Mouse (Mus musculus) lung, postnatal 14 days (tissue): Measurements from ENCODE around the gene Timm10.

ENCODE experiments used
- DNase-seq: peaks from one replicate; pipeline ENCODE4 v3.0.0; 2021

The Timm10 gene

GRCm38 (mm10) chr2:84822552-84822951 is 4.2 kb upstream of the Timm10 start, which contains the start of gene Smtnl1:
Gene Smtnl1, minus strand, starts transcription at chr2:84822652.
- DNase-seq, result no peak

- no peak for DNase-seq
Measured at GRCm38 (mm10) chr2:84823237-84823636, 3.6 kb upstream of the Timm10 start.

GRCm38 (mm10) chr2:84827283-84827920 is 605 bp downstream of the Timm10 start:
- no peak for DNase-seq

GRCm38 (mm10) chr2:84831666-84832391 is 5.0 kb downstream of the Timm10 start:
- peak; percentile 92 for DNase-seq

- no peak for DNase-seq
Measured at GRCm38 (mm10) chr2:84837107-84837506, 10.3 kb downstream of the Timm10 start.

GRCm38 (mm10) chr2:84837817-84838592 is 11.2 kb downstream of the Timm10 start:
- no peak for DNase-seq

- DNase-seq, result no peak
Measured at GRCm38 (mm10) chr2:84838593-84838949, 11.8 kb downstream of the Timm10 start, which contains the start of gene Slc43a1. Gene Slc43a1, plus strand, starts transcription at chr2:84838850.

- no peak for DNase-seq
Measured at GRCm38 (mm10) chr2:84838993-84839980, 12.5 kb downstream of the Timm10 start.

- peak; percentile 66 for DNase-seq
Measured at GRCm38 (mm10) chr2:84840016-84840747, 13.4 kb downstream of the Timm10 start.

GRCm38 (mm10) chr2:84840748-84841563 is 14.2 kb downstream of the Timm10 start:
- DNase-seq, result no peak

- no peak for DNase-seq
Measured at GRCm38 (mm10) chr2:84841905-84842304, 15.1 kb downstream of the Timm10 start.

- no peak for DNase-seq
Measured at GRCm38 (mm10) chr2:84843654-84844053, 16.9 kb downstream of the Timm10 start.

GRCm38 (mm10) chr2:84845226-84845625 is 18.4 kb downstream of the Timm10 start:
- DNase-seq, result no peak

GRCm38 (mm10) chr2:84850407-84851129 is 23.8 kb downstream of the Timm10 start:
- DNase-seq, result no peak

- peak; percentile 66 for DNase-seq
Measured at GRCm38 (mm10) chr2:84851130-84852040, 24.6 kb downstream of the Timm10 start.

- peak; percentile 58 for DNase-seq
Measured at GRCm38 (mm10) chr2:84855732-84856131, 28.9 kb downstream of the Timm10 start.

GRCm38 (mm10) chr2:84858551-84858950 is 31.8 kb downstream of the Timm10 start:
- no peak for DNase-seq

- no peak for DNase-seq
Measured at GRCm38 (mm10) chr2:84859991-84860780, 33.4 kb downstream of the Timm10 start.
